Mouse (Mus musculus): ENCODE results near the gene Eif2ak1.

The Eif2ak1 gene

GRCm38 (mm10) chr5:143902111-143902510 lies 84.5 kb downstream of the Eif2ak1 start:
- no peak for DNase-seq (ENCODE audit: low spot score)

DNA sequence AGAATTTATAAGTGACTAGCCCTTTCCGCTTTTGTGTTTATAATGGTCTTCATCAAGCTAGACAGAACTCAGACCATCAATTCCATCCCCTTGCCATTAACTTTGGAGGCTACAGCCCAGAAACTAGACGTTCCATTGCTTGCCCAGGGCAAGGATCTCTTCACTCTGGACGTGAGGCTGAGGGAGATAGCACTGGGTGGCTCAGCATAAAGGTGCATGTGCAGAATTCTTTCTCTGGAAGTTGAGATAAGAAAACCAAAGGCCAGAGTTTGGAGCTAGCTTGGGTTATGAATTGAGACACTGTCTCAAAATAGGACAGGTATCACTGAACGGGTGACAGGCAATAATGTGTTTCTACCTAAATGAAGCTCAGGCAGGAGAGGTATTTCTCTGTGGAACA lies 86.2 kb downstream of the Eif2ak1 start:
- no peak for DNase-seq (ENCODE audit: low spot score)

DNA sequence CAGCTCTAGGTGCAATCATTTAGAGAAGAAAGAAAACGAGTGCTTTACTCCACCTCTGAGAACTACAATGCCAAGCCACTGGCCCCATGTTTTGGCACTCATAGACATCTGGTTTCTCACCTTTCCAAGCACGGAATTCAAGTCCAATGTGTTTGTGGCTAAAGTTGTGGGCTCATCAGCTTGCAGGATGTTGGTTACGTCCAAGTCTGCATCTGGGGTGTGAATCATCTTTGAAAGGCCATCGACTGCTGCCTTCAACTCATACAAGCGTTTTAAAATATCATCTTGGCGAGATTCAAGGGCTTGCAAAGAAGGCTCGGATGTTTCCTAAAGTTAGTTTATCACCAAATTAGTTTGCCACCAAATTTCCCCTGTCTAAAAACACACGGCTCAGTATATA lies 88.8 kb downstream of the Eif2ak1 start:
- no peak for DNase-seq (ENCODE audit: low spot score)

- DNase-seq (ENCODE audit: low spot score), result no peak
Observed at GRCm38 (mm10) chr5:143908926-143909325, 91.3 kb downstream of the Eif2ak1 start.

DNA sequence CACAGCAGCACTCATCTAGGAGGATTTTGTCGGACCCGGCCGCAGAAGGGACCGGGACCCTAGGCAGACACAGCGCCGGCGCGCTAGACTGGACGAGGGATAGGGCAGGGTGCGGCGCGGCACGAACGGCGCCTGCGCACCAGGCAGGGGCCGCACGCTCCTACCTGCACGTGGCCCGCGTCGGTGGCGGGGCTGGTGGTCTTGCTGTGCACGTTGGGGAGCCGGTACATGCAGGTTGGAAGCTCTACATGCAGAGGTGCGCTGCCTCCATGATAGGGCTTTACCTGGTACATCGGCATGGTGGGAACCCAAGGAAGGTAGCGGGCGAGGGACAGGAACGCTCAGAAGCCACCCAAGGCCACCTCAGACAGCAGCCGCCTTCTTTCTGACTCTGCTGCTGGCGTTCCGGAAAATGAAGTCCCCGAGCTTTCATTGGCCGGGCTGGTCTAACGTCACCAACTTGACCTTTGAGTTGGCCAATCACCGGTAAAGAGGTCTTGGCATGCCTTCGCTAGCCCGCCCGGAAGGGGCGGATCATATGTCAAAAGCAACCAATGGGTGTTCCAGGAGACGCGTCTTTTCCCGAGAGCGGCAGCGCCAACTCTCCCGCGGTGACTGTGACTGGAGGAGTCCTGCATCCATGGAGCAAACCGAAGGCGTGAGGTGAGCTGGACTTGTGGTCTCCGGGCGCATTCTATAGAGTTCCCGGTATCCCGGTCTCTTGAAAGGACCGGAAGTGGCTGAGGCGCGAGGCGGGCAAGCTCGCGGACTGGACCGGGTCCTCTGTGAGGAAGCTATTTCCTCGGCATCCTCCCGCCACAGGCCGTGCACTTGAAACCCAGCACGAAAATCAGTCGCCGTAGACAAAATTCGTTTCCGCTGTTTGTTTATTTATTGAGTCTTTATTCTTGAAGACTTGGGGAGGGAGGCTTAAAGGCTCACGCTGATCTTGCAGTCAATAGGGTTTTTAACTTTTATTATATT lies 92.1 kb downstream of the Eif2ak1 start, which contains the start of the genes Aimp2 and Pms2:
Aimp2 (minus strand) TSS at position 431 of the 984 bp plus-strand sequence.
Pms2 (plus strand) TSS at position 548 of the 984 bp plus-strand sequence.
- DNase-seq (ENCODE audit: low spot score), result peak; percentile 98

- no peak for DNase-seq (ENCODE audit: low spot score)
Observed at GRCm38 (mm10) chr5:143916221-143916620, 98.6 kb downstream of the Eif2ak1 start.

- no peak for DNase-seq (ENCODE audit: low spot score)
Observed at GRCm38 (mm10) chr5:143917418-143917817, 99.8 kb downstream of the Eif2ak1 start.

- no peak for DNase-seq (ENCODE audit: low spot score)
Observed at GRCm38 (mm10) chr5:143918120-143918519, 100.5 kb downstream of the Eif2ak1 start.

GRCm38 (mm10) chr5:143924781-143925452 lies 107.3 kb downstream of the Eif2ak1 start:
- DNase-seq (ENCODE audit: low spot score), result no peak

- no peak for DNase-seq (ENCODE audit: low spot score)
Observed at GRCm38 (mm10) chr5:143927875-143928274, 110.3 kb downstream of the Eif2ak1 start, which contains the start of gene Gm42421. Gene Gm42421, plus strand, starts transcription at chr5:143928175.

DNA sequence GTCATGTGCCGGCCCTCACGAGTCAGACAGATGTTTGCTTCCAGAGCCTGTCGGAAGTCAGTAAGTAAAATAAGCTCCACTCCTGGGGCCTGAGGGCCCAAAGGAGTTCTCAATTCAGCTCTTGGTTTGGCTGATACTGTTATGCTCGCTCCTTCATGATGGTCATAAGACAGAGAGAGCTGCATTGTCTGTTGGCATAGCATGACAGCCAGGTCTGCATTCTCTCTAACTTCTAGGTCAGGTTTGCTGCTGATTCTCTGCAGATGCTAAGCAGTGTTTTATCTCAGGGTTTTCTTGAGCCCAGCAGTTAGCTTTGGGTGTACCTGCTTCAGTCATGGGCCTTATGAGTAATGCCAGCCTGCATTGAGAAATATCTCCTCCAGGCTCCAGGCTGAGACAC lies 111.7 kb downstream of the Eif2ak1 start:
- DNase-seq (ENCODE audit: low spot score), result no peak

GRCm38 (mm10) chr5:143930656-143931055 lies 113.1 kb downstream of the Eif2ak1 start:
- DNase-seq (ENCODE audit: low spot score), result no peak

DNA sequence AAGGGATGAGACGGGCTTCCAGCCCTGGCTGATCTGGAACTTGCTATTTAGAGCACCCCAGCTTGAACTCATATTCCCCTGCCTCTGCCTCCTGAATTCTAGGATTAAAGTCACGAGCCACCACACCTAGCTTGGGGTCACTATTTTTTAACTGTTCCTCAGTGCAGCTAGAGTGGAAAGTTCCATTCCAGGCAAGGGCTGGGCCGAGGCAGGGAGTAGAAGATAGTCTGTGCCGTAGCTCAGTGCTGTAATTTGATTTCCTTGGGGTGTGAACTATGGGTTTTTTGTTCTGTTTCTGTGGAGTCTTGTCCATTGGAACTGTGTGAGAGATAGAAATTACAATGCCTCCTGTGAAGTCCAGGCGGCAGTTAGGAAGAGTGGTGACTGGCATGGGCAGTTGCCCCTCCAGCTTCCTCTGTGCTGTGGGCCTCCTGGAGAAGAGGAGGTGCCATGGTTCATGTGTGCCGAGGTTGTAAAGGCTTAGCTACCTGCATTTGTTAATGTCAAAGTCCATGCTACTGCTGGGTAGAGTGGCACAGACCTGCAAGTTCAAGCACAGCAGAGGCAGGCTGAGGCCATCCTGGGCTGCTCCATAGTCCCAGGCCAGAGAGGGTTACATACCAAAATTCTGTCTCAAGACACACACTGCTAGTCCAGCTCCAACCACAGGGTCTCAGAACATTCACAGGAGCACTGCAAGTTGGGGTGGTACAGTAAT lies 114.4 kb downstream of the Eif2ak1 start:
- no peak for DNase-seq (ENCODE audit: low spot score)

DNA sequence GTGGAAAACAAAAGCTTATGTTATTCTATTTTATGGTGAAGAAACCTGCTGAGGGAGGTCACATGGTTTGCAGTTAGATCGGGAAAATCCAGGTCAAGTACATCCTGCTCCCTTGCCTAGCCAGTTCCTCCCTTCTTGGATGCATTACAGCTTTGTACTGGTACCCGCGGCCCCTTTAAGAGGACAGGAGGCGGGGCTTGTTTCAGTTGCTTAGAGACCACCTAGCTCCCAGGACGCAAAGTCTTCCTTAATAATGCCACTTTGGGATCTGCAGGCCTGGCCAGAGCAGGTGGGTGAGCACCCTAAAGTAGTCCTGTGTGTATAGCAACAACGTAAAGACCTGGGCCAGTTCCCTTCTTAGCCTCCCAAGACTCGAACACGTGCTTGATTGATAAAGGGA lies 115.2 kb downstream of the Eif2ak1 start, which contains the start of gene Rsph10b:
Rsph10b (plus strand) TSS at position 205 of the 400 bp plus-strand sequence.
- peak; percentile 17 for DNase-seq (ENCODE audit: low spot score)

GRCm38 (mm10) chr5:143933414-143933813 lies 115.8 kb downstream of the Eif2ak1 start:
- no peak for DNase-seq (ENCODE audit: low spot score)

- DNase-seq (ENCODE audit: low spot score), result no peak
Observed at GRCm38 (mm10) chr5:143933875-143934274, 116.3 kb downstream of the Eif2ak1 start.

DNA sequence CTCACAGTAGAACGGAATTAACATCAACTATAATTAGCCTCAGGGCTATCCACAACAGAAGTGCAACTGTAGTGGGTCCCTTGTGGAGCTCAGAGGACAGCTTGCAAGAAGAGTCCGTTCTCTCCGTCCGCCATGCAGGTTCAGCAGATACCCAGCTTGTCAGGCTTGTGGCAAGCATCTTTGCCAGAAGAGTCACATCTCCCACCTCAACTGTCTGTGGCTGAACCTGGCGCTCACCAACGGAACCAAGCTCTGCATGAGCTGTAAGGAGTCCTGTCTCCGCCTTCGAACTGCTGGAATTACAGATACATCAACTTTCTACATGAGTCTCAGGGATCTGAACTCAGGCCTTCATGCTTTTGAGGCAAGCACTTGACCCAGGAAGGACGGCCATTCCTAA lies 118.6 kb downstream of the Eif2ak1 start:
- DNase-seq (ENCODE audit: low spot score), result peak; percentile 27

DNA sequence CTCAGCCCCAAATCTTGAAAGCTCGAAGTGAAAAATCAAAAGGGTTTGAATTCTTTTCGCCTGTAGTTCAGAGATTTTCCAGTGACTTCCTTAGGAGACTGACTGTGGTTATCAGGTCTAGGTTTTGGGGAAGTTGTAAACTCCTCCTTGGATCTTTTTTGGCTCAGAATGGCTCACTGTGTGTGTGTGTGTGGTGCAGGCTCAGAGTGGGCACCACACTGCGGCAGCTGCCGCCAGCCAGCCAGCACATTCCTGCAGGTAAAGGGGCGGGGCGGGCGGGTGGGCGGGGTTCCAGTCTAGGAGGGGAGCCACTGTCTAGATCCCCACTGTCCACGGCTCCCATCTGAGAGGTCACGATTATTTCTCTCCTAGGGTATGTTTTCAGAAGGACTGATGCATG lies 124.0 kb downstream of the Eif2ak1 start:
- DNase-seq (ENCODE audit: low spot score), result no peak

DNA sequence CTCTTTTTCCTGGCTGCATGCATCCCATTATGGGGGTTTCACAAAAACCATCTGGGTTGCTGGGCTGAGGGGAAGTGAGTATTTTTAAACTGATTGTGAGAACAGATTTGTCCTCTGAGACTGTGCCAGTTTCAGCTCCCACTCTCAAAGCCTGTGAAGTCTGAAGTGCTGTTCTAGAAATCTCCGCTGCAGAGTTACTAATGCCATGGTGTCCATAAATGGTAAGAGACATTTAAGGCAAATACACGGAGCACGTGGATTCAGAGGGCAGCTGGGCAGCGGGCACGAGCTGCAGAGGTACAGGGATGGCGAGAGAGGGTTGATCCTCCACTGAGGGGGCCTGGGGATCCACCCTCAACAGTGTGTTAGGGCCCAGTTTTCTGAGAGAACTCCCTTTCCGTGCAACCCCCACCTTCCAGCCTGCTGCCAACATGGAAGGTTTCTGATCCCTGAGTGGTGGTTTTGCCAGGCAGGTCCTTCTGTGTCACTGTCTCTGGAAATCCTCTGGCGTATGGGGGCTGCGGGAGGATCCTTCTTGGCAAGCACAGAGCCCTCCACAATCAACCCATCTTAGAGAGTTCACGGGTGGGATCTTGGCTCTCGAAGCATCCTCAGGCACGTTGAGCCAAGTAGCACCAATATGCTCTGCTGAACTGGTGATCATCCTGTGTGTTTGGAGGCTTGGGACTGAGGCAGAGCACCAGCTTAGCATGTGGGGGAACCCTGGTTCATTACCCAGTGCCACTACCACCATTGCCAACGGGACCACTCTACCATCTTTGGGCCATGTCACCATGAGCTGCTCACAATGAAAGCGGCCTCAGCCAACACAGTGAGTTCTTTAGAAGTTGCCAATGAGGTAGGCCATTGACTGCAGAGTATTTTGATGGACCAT lies 125.9 kb downstream of the Eif2ak1 start:
- DNase-seq (ENCODE audit: low spot score), result no peak

DNA sequence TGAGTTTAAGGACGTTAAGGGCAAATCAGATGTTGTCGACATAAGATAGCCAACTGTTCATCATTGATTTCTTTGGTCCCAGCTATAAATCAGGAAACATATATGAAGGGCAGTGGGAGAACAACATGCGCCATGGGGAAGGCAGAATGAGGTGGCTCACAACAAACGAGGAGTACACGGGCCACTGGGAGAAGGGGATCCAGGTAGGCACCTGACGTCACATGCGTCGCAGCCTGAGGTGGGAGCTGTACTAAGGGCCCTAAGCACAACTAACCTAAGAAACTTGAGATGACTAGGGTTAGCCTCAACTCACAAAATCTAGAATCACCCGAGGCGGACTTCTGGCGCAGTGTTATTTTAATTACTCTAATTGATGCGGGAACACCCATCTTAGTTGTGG lies 130.8 kb downstream of the Eif2ak1 start:
- no peak for DNase-seq (ENCODE audit: low spot score)

DNA sequence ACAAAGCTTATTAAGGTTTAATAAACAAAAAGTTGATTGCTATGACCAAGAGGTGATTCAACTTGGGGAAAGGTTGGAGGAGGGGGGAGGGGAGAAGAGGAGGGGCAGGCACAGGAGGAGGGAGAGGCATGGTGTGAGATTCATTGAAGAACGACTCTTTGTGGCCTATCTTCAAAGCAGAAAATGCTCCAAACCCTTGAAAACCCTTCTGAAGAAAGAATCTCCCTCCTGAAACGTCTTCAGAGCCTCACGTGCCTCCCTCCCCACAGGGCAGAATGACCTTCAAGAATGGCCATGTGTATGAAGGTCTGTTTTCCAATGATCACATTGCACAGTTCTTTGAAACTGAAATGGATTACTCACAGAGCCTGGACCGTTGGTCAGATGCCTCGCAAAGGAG lies 132.4 kb downstream of the Eif2ak1 start:
- DNase-seq (ENCODE audit: low spot score), result no peak

Measured in testis, postnatal 14 days (tissue).